Mouse (Mus musculus): Measurements from ENCODE around the gene Tyk2. TPM values are rescaled to one million over a fixed set of nuclear protein-coding genes. Genes with fewer than 3 reads are reported as not detected.

Tyk2 gene
- polyA plus RNA-seq, 1 experiment from 2014 or later, result 9.8 TPM

GRCm38 (mm10) chr9:21133064-21133707 lies 2.1 kb upstream of the Tyk2 start:
- Histone ChIP-seq H3K27ac (replicated peaks; ENCODE audit: low read depth, low read length) (no peak overlapping the region), H3K36me3 (ENCODE audit: control insufficient read depth, insufficient read depth, low read length) (peaks cover 9% of the 10 kb centered on the region; the same call in 1 of the 2 replicates), H3K4me1 (ENCODE audit: control insufficient read depth, insufficient read depth, low read length) (peaks cover 6% of the 10 kb centered on the region; the same call in 1 of the 2 replicates), H3K9me3 (ENCODE audit: control insufficient read depth, low read length) (no peaks in the 10 kb centered on the region), H3K4me2 (ENCODE audit: low read depth, low read length) (no peak overlapping the region), H3K9ac (ENCODE audit: low read depth, low read length) (no peak overlapping the region), H3K4me3 (ENCODE audit: low read depth, low read length) (no peak overlapping the region), H3K27me3 (replicated peaks; ENCODE audit: control insufficient read depth, insufficient read depth, low read length) (no peaks in the 10 kb centered on the region)
- WGBS, result 72% methylated on average over 9 of the region's 9 CpGs
- ATAC-seq (ENCODE audit: low read depth), result no peak
- no peak for DNase-seq (ENCODE audit: low spot score)

- Histone ChIP-seq H3K9me3 (ENCODE audit: control insufficient read depth, low read length) (no peaks in the 10 kb centered on the region), H3K4me2 (ENCODE audit: low read depth, low read length) (no peak overlapping the region), H3K4me3 (ENCODE audit: low read depth, low read length) (no peak overlapping the region), H3K9ac (ENCODE audit: low read depth, low read length) (no peak overlapping the region), H3K4me1 (ENCODE audit: control insufficient read depth, insufficient read depth, low read length) (peaks cover 6% of the 10 kb centered on the region; the same call in 1 of the 2 replicates), H3K27me3 (replicated peaks; ENCODE audit: control insufficient read depth, insufficient read depth, low read length) (no peaks in the 10 kb centered on the region), H3K36me3 (ENCODE audit: control insufficient read depth, insufficient read depth, low read length) (peaks cover 6% of the 10 kb centered on the region; the same call in 1 of the 2 replicates), H3K27ac (replicated peaks; ENCODE audit: low read depth, low read length) (no peak overlapping the region)
- ATAC-seq (ENCODE audit: low read depth), result no peak
- 85% methylated on average over 12 of the region's 12 CpGs for WGBS
- DNase-seq (ENCODE audit: low spot score), result peak; percentile 38
These were observed 1.2 kb upstream of the Tyk2 start for GRCm38 (mm10) chr9:21132102-21132775.

- ATAC-seq (ENCODE audit: low read depth) (no peak), DNase-seq (ENCODE audit: low spot score) (peak; percentile 36)
- peaks cover 54% of the 10 kb centered on the region; the same call in 1 of the 2 replicates for H3K36me3 ChIP-seq (ENCODE audit: control insufficient read depth, insufficient read depth, low read length)
- H3K9me3 ChIP-seq (ENCODE audit: control insufficient read depth, low read length), result no peaks in the 10 kb centered on the region
- H3K9ac ChIP-seq (ENCODE audit: low read depth, low read length), result no peak overlapping the region; the same call in 1 of the 2 replicates
- no peaks in the 10 kb centered on the region for H3K27me3 ChIP-seq (replicated peaks; ENCODE audit: control insufficient read depth, insufficient read depth, low read length)
- H3K4me3 ChIP-seq (ENCODE audit: low read depth, low read length), result no peak overlapping the region
- H3K4me2 ChIP-seq (ENCODE audit: low read depth, low read length), result no peak overlapping the region
- WGBS, result 73% methylated on average over 2 of the region's 2 CpGs
- H3K27ac ChIP-seq (replicated peaks; ENCODE audit: low read depth, low read length), result no peak overlapping the region
- H3K4me1 ChIP-seq (ENCODE audit: control insufficient read depth, insufficient read depth, low read length), result peaks cover 6% of the 10 kb centered on the region; the same call in 1 of the 2 replicates
These were observed 4.8 kb downstream of the Tyk2 start for GRCm38 (mm10) chr9:21126259-21126627.

GRCm38 (mm10) chr9:21125502-21126258 lies 5.4 kb downstream of the Tyk2 start:
- H3K4me1 ChIP-seq (ENCODE audit: control insufficient read depth, insufficient read depth, low read length), result peaks cover 6% of the 10 kb centered on the region; the same call in 1 of the 2 replicates
- H3K27ac ChIP-seq (replicated peaks; ENCODE audit: low read depth, low read length), result no peak overlapping the region
- 87% methylated on average over 9 of the region's 9 CpGs for WGBS
- ATAC-seq (ENCODE audit: low read depth) (no peak), DNase-seq (ENCODE audit: low spot score) (no peak)
- no peaks in the 10 kb centered on the region for H3K9me3 ChIP-seq (ENCODE audit: control insufficient read depth, low read length)
- no peak overlapping the region for H3K4me3 ChIP-seq (ENCODE audit: low read depth, low read length)
- peaks cover 57% of the 10 kb centered on the region; the same call in 1 of the 2 replicates for H3K36me3 ChIP-seq (ENCODE audit: control insufficient read depth, insufficient read depth, low read length)
- H3K27me3 ChIP-seq (replicated peaks; ENCODE audit: control insufficient read depth, insufficient read depth, low read length), result no peaks in the 10 kb centered on the region
- H3K9ac ChIP-seq (ENCODE audit: low read depth, low read length), result no peak overlapping the region
- H3K4me2 ChIP-seq (ENCODE audit: low read depth, low read length), result no peak overlapping the region

- no peak for ATAC-seq (ENCODE audit: low read depth)
- Histone ChIP-seq H3K9me3 (ENCODE audit: control insufficient read depth, low read length) (no peaks in the 10 kb centered on the region), H3K4me2 (ENCODE audit: low read depth, low read length) (no peak overlapping the region), H3K36me3 (ENCODE audit: control insufficient read depth, insufficient read depth, low read length) (peaks cover 66% of the 10 kb centered on the region; the same call in 1 of the 2 replicates), H3K27ac (replicated peaks; ENCODE audit: low read depth, low read length) (no peak overlapping the region), H3K27me3 (replicated peaks; ENCODE audit: control insufficient read depth, insufficient read depth, low read length) (no peaks in the 10 kb centered on the region), H3K4me3 (ENCODE audit: low read depth, low read length) (no peak overlapping the region), H3K9ac (ENCODE audit: low read depth, low read length) (no peak overlapping the region), H3K4me1 (ENCODE audit: control insufficient read depth, insufficient read depth, low read length) (no peaks in the 10 kb centered on the region)
- WGBS, result 77% methylated on average over 5 of the region's 5 CpGs
- no peak for DNase-seq (ENCODE audit: low spot score)
These were observed 6.2 kb downstream of the Tyk2 start for GRCm38 (mm10) chr9:21124837-21125236.

- H3K4me3 ChIP-seq (ENCODE audit: low read depth, low read length), result no peak overlapping the region
- no peak overlapping the region for H3K9ac ChIP-seq (ENCODE audit: low read depth, low read length)
These were observed 9.6 kb downstream of the Tyk2 start for GRCm38 (mm10) chr9:21121483-21121882.

GRCm38 (mm10) chr9:21117073-21117472 lies 14.0 kb downstream of the Tyk2 start:
- no peak for DNase-seq (ENCODE audit: low spot score)
- H3K4me3 ChIP-seq (ENCODE audit: low read depth, low read length), result no peak overlapping the region
- WGBS, result 85% methylated on average over 6 of the region's 6 CpGs
- no peak overlapping the region for H3K27ac ChIP-seq (replicated peaks; ENCODE audit: low read depth, low read length)
- H3K27me3 ChIP-seq (replicated peaks; ENCODE audit: control insufficient read depth, insufficient read depth, low read length), result no peaks in the 10 kb centered on the region
- ATAC-seq (ENCODE audit: low read depth), result no peak
- H3K9me3 ChIP-seq (ENCODE audit: control insufficient read depth, low read length), result no peaks in the 10 kb centered on the region
- H3K36me3 ChIP-seq (ENCODE audit: control insufficient read depth, insufficient read depth, low read length), result peaks cover 20% of the 10 kb centered on the region; the same call in 1 of the 2 replicates
- H3K9ac ChIP-seq (ENCODE audit: low read depth, low read length), result no peak overlapping the region
- H3K4me1 ChIP-seq (ENCODE audit: control insufficient read depth, insufficient read depth, low read length), result no peaks in the 10 kb centered on the region
- no peak overlapping the region for H3K4me2 ChIP-seq (ENCODE audit: low read depth, low read length)

More at GRCm38 (mm10) chr9:21121483-21121882, 9.6 kb downstream of the Tyk2 start:
- H3K4me2 ChIP-seq (ENCODE audit: low read depth, low read length), result no peak overlapping the region
- DNase-seq (ENCODE audit: low spot score) (no peak), ATAC-seq (ENCODE audit: low read depth) (no peak)
- H3K4me1 ChIP-seq (ENCODE audit: control insufficient read depth, insufficient read depth, low read length), result no peaks in the 10 kb centered on the region
- H3K9me3 ChIP-seq (ENCODE audit: control insufficient read depth, low read length), result no peaks in the 10 kb centered on the region
- H3K27me3 ChIP-seq (replicated peaks; ENCODE audit: control insufficient read depth, insufficient read depth, low read length), result no peaks in the 10 kb centered on the region
- WGBS, result 94% methylated on average over 16 of the region's 16 CpGs
- no peak overlapping the region for H3K27ac ChIP-seq (replicated peaks; ENCODE audit: low read depth, low read length)
- peaks cover 54% of the 10 kb centered on the region; the same call in 1 of the 2 replicates for H3K36me3 ChIP-seq (ENCODE audit: control insufficient read depth, insufficient read depth, low read length)

- H3K4me1 ChIP-seq (ENCODE audit: control insufficient read depth, insufficient read depth, low read length), result no peaks in the 10 kb centered on the region
- H3K4me2 ChIP-seq (ENCODE audit: low read depth, low read length), result no peak overlapping the region
- no peak overlapping the region for H3K4me3 ChIP-seq (ENCODE audit: low read depth, low read length)
- H3K27me3 ChIP-seq (replicated peaks; ENCODE audit: control insufficient read depth, insufficient read depth, low read length), result no peaks in the 10 kb centered on the region
- no peak overlapping the region for H3K27ac ChIP-seq (replicated peaks; ENCODE audit: low read depth, low read length)
- H3K9ac ChIP-seq (ENCODE audit: low read depth, low read length), result no peak overlapping the region
- no peaks in the 10 kb centered on the region for H3K9me3 ChIP-seq (ENCODE audit: control insufficient read depth, low read length)
- DNase-seq (ENCODE audit: low spot score) (no peak), ATAC-seq (ENCODE audit: low read depth) (no peak)
- WGBS, result 97% methylated on average over 8 of the region's 8 CpGs
- peaks cover 7% of the 10 kb centered on the region; the same call in 1 of the 2 replicates for H3K36me3 ChIP-seq (ENCODE audit: control insufficient read depth, insufficient read depth, low read length)
These were observed 15.9 kb downstream of the Tyk2 start for GRCm38 (mm10) chr9:21115105-21115504.

Measured in embryonic facial prominence, embryonic 14.5 days (tissue).